Mouse (Mus musculus): ENCODE measurements at regions not wholly inside any gene's neighbourhood (a gene's known extent, or its start where the extent isn't known, plus 50 kb on each side); places are given as distances from the start of the nearest gene placed in this dataset. TPM values are rescaled to one million over a fixed set of nuclear protein-coding genes. Genes with fewer than 3 reads are reported as not detected.

GRCm38 (mm10) chr6:22803886-22804285, 71.4 kb upstream of the Ptprz1 start:
- 83% methylated on average over 4 of the region's 4 CpGs for WGBS
- no peak overlapping the region for H3K9ac ChIP-seq (replicated peaks; ENCODE audit: low read length)

GRCm38 (mm10) chr6:22825086-22825768, 50.1 kb upstream of the Ptprz1 start:
- no peak overlapping the region for H3K4me3 ChIP-seq (ENCODE audit: low read depth, low read length)
- no peak overlapping the region for H3K27ac ChIP-seq (replicated peaks; ENCODE audit: low read depth, low read length)
- DNase-seq (ENCODE audit: low spot score) (no peak), ATAC-seq (replicated peaks; ENCODE audit: insufficient number of reproducible peaks, low FRiP score, low TSS enrichment, low read depth) (no peak)
- no peak overlapping the region for H3K9ac ChIP-seq (replicated peaks; ENCODE audit: low read length)
- H3K9me3 ChIP-seq (replicated peaks; ENCODE audit: control insufficient read depth, low read length): no peaks in the 10 kb centered on the region
- H3K36me3 ChIP-seq (replicated peaks; ENCODE audit: control insufficient read depth, insufficient read depth, low read depth, low read length): no peaks in the 10 kb centered on the region
- WGBS: 84% methylated on average over 1 of the region's 1 CpGs
- no peaks in the 10 kb centered on the region for H3K27me3 ChIP-seq (ENCODE audit: control insufficient read depth, insufficient read depth, low read length)
- H3K4me1 ChIP-seq (ENCODE audit: control insufficient read depth, insufficient read depth, low read length): no peaks in the 10 kb centered on the region
- no peak overlapping the region for H3K4me2 ChIP-seq (ENCODE audit: low read depth, low read length)

More at GRCm38 (mm10) chr6:22803886-22804285, 71.4 kb upstream of the Ptprz1 start:
- H3K4me1 ChIP-seq (ENCODE audit: control insufficient read depth, insufficient read depth, low read length): no peaks in the 10 kb centered on the region
- no peak for DNase-seq (ENCODE audit: low spot score)
- H3K4me2 ChIP-seq (ENCODE audit: low read depth, low read length): no peak overlapping the region
- no peak overlapping the region for H3K27ac ChIP-seq (replicated peaks; ENCODE audit: low read depth, low read length)
- no peaks in the 10 kb centered on the region for H3K27me3 ChIP-seq (ENCODE audit: control insufficient read depth, insufficient read depth, low read length)
- no peak overlapping the region for H3K4me3 ChIP-seq (ENCODE audit: low read depth, low read length)
- H3K9me3 ChIP-seq (replicated peaks; ENCODE audit: control insufficient read depth, low read length): no peaks in the 10 kb centered on the region
- no peak for ATAC-seq (replicated peaks; ENCODE audit: insufficient number of reproducible peaks, low FRiP score, low TSS enrichment, low read depth)
- H3K36me3 ChIP-seq (replicated peaks; ENCODE audit: control insufficient read depth, insufficient read depth, low read depth, low read length): no peaks in the 10 kb centered on the region

Small RNA genes in the stretch of these regions (microRNA-seq; reads per million reads assigned to microRNA genes)
- not detected for gene Gm25942 (ENCODE audit: borderline number of aligned reads)

All from embryonic facial prominence, embryonic 11.5 days (tissue).